Mouse (Mus musculus): ENCODE measurements around the gene Npepps.
"Not testable (repeated sequence)": the region's sequence is repeated elsewhere in the genome, so short reads cannot be mapped to it uniquely, and the experiment has no call there.

The Npepps gene

DNA sequence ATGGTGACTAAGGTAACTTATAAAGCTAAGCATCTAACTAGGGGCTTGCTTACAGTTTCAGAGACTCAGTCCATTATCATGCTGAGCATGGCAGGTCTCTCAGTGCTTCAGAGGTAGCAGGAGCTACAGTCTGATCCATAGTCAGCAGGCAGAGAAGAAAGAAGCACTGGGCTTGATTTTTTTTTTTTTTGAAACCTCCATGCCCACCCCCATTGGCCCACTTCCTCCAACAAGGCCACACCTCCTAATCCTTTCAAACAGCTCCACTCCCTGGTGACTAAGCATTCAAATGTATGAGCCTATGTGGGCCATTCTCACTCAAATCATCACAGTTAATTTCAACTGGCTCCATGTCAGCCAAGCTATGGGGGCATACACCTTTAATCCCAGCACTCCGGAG lies 12.3 kb upstream of the Npepps start:
- no peak for DNase-seq (ENCODE audit: low spot score)

DNA sequence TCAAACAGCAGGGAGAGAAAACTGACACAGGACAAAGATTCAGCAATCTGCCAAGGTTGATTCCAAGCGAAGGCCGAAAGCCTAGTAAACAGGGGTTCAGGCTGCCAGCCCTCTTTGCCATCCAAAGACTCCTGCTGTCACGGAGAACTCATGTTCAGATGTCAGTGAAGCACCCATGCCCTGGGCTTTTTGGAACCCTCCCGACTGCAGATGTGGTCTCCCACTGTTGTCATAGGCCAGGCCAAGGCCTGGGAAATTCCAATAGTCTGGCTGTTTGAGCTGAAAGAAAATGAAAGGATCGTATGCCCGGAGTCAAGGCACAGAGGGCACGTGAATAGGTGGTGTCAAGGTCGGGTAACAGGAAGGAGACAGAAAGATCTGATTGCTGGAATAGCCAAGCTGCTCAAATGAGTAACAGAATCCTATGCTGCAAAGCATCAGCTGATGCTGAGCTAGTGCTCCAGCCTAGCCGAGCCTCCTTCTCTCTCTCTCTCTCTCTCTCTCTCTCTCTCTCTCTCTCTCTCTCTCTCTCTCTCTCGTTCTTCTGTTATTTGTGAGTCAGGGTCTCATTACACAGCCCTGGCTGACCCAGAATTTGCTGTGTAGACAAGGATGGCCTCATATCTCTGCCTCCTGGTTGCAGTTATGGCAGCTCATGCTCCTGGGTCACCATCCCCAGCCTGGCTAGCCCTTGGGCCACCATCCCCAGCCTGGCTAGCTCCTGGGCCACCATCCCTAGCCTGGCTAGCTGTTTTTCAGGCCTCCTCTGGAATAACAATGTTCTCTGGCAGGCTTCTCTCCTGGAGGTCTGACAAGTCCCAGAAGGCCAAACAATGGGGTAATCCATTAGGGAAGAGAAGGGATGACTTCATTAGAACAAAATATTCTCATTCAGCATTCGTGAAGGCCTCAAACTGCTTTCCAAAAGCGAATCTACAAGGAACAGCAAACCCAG lies 9.1 kb upstream of the Npepps start:
- no peak for DNase-seq (ENCODE audit: low spot score)

DNA sequence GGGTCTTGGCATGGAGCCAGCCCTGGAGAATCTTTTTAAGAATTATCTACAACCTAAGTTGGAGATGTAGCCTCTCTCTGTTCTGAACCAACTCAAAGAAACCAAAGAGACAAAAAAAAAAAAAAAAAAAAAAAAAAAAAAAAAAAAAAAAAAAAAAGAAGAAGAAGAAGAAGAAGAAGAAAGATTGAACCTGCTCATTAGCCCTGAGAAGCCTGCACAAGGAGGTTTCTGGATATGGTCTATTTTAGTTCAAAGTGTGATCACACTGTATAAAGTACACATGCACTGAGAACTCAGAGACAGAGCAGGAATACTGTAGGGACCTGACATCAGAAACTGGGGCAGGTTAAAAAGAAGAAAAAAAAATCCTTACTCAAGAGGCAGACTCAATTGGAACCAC lies 7.2 kb upstream of the Npepps start:
- no peak for DNase-seq (ENCODE audit: low spot score)

DNA sequence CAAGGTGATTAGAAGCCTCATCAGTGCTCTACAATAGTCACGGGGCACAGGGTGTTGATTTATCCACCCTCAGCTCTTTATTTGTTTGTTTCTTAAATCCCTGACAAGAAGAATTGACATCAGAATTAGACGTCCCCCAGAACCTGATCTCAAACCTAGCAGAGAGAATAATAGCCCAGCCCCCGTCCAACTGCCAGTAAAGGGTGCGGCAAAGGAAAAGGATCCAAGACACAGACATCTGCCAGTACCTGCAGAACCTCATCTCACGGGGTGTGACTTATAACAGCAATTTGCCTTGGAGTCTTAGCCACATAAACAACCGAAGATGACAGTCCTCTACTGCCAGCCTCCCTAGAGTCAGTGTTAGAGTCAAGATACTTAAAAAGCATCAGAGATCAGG lies 6.5 kb upstream of the Npepps start:
- DNase-seq (ENCODE audit: low spot score), result no peak

DNA sequence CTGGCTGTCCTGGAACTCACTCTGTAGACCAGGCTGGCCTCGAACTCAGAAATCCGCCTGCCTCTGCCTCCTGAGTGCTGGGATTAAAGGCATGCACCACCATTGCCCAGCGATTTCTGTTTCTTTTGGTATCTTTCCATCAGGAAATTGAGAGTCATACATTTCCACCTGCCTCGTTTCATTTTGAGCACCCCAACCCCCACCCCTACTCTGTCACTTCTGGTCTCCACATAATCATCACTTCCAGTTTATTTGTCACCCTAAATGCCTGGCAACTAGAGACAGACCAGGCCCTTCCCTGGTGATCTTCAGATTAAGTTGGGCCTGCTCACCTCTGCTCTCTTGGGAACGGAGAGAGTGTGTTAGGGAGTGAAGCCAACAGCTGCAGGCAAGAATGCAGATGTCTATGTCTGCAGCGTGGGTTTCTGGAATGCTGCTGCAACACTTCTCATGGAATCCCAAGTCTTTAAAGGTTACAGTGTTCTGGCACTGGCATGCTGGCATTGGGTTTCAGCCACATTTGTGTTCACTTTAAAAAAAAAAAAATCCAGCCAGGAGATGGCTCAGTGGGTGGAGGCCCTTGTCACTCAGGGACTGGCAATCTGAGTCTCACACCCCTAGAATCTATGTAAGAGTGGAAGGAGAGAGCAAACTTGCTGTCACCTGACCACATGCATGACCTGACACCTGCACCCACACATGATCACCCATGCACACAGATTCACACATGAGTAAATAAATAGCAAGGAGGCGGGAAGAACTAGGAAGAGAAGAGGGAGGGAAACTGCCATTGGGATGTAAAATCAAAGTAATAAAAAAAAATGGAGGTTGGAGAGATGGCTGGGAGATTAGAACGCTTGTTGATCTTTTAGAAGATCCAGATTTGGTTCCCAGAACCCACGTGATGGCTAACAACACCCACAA lies 5.7 kb upstream of the Npepps start:
- DNase-seq (ENCODE audit: low spot score), result no peak

DNA sequence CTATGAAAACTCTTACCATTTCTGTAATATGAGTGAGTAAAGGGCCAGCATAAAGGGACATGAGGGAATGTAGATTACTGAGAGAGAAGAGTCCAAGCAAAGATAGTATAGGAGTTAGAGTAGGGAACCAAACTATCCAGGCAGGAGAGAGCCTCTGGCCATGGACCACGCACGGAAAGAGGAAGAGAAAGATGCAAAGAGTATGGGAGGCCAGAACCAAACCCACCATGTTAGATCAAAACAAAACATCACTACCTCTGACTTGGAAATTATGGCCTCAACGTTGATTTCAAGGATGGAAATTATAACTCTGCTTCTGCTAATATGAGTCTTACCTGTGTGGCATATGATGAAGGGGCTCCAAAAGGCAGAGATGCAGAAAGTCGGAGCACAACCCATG lies 4.4 kb upstream of the Npepps start:
- DNase-seq (ENCODE audit: low spot score), result no peak

DNA sequence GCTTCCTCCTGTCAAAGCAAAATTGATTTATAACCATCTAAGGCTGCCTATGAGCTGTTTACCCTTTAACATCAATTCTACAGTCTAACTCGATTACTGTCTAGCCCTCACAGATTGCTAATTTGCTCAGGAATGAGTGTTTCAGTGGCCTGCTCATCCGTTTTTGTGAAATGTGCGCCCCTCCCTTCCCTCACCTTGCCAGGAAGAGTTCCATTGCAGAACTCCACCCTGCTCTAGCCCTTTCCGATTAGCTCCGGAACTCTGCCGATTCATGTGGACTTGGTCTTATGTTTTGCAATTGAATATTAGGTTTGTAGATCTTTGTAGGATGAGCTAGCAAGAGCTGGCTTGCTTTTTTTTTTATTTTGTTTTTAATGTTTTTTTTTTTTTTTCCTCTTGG lies 1.7 kb upstream of the Npepps start:
- DNase-seq (ENCODE audit: low spot score), result no peak

DNA sequence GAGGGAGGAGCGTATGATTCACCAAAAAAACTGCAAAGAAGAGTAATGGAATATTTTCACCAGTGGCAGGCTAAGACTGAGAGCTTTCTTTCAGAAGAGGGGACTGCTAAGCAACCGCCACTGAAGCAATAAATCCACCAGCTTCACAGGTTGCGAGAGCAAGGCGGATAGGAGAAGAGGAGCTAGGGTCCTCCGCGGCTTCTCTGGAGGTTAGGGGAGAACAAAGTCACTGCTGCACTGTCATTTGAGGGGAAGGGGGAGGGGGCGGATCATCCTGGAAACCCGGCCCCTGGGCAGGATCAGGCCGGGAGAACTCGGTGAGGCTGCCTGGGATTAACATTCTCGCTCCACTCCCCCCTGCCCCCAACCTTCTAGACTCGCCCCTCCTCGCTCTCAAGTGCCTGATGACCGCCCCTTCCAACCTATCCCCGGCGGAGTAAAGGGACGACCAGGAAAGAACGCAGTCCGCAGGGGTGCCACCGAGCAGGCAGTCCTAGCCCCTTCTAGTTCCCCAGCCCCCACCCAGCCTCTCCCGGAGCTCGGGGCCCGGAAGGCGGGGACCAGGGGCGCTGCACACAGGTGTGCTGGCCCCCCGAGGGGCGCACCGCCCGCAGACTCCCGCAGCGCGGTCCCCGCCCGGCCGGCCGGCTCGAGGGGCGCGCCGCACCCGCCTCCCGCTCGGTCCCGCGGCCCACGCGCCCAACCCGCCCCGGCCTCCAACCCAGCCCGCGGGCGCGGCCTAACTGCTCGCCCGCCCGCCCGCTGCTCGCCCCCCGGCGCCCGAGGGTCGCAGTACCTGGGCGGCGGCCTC lies 828 bp downstream of the Npepps start:
- DNase-seq (ENCODE audit: low spot score), result peak; percentile 33

DNA sequence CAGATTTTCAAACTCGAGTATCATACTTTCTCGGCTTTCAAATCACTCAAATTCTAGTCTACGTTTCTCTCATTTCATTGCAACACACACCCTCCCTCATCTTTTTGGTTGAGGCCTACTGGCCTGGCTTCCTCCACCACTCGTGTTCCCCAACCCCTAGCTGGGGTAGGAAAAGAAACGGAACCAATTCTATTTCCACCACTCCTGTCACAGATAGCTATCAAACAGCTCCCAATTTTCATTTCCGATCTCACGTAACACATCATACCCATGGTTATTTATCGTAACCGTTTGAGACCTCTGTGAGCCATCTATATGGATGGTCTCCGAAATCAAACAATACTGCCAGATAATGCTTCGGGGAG lies 1.4 kb downstream of the Npepps start:
- no peak for DNase-seq (ENCODE audit: low spot score)

DNA sequence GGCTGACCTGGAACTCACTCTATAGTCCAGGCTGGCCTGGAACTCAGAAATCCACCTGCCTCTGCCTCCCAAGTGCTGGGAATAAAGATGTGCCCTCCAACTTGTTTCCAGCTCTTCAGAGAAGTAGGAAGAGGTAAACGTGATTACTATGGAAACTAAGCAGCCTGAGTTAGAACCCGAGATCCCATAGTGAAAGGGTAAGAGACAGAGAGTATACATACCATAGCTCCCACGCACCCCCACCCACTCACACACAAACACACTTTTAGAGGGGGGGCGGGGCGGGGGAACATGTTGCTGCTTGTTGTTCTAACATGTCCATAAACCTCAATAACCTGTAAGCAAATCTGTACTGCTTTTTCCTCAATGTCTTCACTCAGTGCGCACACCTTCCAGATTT lies 2.0 kb downstream of the Npepps start:
- no peak for DNase-seq (ENCODE audit: low spot score)

DNA sequence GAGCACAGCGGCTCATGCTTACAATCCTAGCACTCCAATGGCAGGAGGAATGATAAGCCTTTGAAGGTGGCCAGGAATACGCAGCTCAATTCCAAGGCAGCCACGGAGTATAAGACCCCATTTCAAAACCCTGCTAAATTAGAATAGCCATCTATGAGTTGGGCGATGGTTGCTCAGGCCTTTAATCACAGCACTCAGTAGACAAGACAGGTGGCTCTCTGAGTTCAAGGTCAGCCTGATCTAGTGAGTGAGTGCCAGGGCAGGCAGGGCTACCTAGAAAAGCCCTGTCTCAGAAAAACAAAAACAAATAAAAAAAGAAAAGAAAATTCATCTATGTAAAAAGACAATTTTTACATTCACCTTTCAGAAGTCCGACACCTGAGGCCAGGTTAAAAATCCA lies 3.3 kb downstream of the Npepps start:
- DNase-seq (ENCODE audit: low spot score), result no peak

DNA sequence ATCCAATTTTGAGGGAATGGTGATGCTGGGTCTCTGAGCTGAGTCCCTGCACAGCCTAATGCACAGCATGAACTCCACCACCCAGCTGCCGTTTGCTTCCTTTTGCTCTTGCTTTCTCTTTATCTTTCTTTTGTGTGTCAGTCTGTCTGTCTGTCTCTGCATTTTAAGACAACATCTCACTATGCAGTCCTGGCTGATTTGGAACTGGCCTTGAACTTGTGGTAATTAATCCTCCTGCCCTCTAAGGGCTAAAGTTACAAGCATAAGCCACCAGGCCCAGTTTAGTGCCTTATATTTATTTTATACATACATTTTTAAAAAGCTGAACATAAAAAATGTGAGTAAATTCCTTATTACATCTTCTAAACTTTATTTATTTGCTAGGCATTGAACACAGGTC lies 4.4 kb downstream of the Npepps start:
- DNase-seq (ENCODE audit: low spot score), result no peak

DNA sequence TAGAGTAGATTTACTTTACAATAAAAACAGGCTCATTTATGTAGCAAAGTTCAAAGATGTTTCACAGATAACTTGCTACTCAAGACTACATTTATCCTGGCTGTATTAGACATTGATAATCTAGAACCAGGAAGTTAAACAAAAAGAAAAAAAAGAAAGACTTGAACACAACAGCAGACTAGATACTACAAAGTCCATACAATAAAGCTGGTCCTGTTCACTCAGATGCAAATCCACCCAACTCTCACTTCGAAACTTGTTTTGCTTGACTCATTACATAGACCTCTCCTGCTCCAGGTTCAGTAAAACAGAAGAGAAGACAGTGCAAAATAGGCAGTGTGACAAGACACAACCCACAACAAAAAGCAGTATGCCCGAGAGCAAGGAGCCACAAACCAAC lies 5.1 kb downstream of the Npepps start:
- no peak for DNase-seq (ENCODE audit: low spot score)

DNA sequence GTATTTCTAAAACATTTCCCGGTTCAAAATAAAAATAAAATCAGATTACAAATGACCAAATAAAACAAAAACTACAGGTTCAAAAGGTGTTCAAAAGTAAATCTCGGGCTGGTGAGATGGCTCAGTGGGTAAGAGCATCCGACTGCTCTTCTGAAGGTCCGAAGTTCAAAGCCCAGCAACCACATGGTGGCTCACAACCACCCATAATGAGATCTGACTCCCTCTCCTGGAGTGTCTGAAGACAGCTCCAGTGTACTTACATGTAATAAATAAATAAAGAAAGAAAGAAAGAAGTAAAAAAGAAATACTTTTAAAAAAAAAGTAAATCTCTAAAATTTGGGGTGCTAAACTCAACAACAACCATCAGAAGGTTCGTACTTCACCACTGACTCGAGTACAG lies 5.5 kb downstream of the Npepps start:
- DNase-seq (ENCODE audit: low spot score), result not testable (repeated sequence)

DNA sequence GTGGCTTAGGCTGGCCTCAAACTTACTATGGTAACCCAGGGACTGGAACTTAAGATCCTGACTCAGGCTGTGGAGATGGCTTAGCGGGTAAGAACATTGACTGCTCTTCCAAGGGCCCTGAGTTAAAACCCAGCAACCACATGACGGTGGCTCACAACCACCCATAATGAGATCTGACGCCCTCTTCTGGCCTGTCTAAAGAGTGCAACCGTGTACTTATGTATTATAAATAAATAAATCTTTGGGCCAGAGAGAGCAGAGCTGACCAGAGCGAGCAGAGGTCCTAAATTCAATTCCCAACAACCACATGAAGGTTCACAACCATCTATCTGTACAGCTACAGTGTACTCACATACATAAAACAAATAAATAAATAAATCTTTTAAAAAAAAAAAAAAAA lies 6.8 kb downstream of the Npepps start:
- no peak for DNase-seq (ENCODE audit: low spot score)

DNA sequence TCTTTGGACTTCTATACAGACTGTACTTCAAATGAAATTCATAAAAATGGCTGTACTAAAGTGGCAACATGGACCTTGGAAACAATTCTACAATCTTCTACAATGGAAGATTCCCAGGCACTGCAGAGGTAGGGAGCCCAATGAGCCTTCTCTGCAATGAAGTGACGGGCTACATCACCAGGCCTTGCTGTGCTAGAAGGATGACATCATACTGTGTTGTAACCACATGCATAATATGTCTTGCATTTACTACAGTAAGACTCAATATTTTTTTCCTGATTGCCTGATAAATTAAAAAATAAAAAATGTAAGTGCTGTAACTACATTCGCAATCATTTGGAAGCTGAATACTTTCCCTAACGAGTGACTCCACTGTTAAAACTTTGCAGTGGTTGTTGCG lies 7.6 kb downstream of the Npepps start:
- no peak for DNase-seq (ENCODE audit: low spot score)

DNA sequence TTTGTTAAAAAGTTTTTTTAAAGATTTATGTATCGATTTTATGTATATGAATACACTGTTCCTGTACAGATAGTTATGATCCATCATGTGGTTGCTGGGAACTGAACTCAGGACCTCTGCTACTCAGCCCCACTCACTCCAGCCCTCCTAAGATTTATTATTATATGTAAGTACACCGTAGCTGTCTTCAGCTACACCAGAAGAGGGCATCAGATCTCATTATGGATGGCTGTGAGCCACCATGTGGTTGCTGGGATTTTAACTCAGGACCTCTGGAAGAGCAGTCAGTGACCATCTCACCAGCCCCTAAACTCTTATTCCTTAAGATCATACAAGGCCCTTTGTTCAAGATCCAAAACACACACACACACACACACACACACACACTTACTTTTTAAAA lies 10.4 kb downstream of the Npepps start:
- not testable (repeated sequence) for DNase-seq (ENCODE audit: low spot score)

DNA sequence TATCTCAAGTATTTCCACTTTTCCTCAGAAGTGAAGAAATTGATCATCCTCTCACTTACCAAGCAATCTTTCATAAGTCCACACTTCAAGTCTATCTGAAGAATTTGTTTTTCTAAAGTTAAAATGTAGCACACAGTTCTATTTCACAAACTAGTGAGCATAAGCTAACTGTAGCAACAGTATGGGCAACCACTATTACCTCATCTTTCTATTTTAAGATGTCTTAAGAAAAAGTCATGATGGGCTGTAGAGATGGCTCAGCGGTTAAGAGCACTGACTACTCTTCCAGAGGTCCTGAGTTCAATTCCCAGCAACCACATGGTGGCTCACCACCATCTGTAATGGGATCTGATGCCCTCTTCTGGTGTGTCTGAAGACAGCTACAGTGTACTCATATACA lies 13.9 kb downstream of the Npepps start:
- DNase-seq (ENCODE audit: low spot score), result not testable (repeated sequence)

DNA sequence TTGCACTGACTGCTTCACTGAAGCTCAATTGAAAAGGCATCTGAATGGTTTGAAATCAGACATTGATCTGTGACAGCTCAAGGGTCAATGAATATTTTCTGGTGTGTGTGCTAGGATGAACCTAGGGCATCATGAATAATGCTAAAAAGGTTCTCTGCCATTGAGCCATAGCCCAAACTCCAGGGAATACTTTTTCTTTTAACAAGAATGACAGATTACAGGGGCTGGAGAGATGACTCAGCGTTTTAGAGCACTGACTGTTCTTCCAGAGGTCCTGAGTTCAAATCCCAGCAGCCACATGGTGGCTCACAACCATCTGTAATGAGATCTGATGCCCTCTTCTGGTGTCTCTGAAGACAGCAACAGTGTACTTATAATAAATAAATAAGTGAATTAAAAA lies 30.8 kb downstream of the Npepps start:
- not testable (repeated sequence) for DNase-seq (ENCODE audit: low spot score)

DNA sequence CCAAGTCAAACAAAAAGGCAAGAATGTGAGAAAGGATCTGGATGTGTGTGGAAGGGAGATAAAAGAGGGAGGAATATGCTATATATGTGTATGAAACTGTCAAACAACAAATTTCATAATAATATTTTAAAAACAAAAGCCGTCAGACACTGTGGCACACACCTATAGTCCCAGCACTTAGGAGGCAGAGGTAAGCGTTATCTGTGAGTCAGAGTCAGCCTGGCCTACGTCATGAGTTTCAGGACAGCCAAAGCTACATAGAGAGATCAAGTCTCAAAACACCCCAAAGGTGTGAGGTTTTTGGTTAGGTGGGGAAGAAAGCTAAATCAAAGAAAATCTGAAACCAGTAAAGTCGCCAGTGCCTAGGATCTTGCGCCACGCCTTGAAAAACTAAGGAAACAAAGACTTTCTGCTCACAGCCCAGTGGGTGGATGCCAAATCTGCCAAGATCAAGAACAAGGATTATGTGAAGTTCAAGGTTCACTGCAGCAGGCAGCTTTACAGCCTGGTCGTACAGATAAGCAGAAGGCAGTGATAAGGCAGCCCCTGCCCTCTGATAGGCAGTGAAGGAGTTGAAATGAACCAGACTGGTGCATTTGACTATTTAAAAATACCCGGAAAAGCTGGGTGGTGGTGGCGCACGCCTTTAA lies 33.8 kb downstream of the Npepps start:
- DNase-seq (ENCODE audit: low spot score), result no peak

DNA sequence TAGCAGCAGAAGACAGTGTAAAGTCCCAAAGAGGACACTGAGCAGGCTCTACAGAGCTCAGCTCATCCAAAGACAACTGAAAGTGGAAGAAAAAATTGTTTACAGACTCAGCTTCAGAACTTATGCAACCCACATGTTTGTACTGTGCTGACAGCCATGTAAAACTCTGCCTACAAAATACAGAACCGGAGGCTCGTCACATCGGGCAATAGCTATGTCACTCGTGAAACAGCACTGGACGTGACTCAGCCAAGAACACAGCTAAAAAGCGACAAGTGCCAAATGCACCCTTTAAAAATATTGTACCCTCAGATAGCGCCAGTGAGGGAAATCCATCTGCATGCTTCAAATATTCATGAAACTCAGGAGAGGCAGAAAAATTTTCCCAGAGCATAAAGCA lies 39.1 kb downstream of the Npepps start:
- no peak for DNase-seq (ENCODE audit: low spot score)

DNA sequence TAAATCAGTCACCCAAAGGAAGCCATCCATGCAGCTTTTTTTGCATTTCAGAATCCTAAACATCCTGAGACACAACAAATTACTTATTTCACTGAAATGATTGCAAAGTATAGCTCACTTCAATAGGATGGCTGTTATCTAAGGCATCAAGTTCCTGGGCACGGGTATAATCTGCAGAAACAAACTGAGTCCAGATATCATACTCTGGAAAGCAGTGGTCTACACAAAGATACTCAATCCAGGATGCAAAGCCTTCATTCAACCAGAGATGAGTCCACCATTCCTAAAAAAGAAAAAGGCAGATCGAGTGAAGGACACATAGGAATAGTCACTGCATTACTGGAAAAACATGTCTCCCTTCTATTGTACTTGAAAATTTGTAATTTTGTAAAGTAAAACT lies 42.5 kb downstream of the Npepps start:
- DNase-seq (ENCODE audit: low spot score), result no peak

All from ovary, postnatal 10 days (tissue).